Mouse (Mus musculus): ENCODE results near the gene Med13l. TPM values are rescaled to one million over a fixed set of nuclear protein-coding genes. Genes with fewer than 3 reads are reported as not detected.

Gene Med13l
- polyA plus RNA-seq, 1 experiment from 2014 or later, result 7.0 TPM

- Histone ChIP-seq H3K27me3 (ENCODE audit: insufficient read depth, low read length) (no peaks in the 10 kb centered on the region), H3K4me3 (replicated peaks; ENCODE audit: low read depth, low read length) (no peak overlapping the region), H3K9ac (ENCODE audit: low read depth, low read length) (no peak overlapping the region), H3K36me3 (ENCODE audit: insufficient read depth, low read length) (no peaks in the 10 kb centered on the region), H3K9me3 (replicated peaks; ENCODE audit: low read length) (no peaks in the 10 kb centered on the region), H3K4me1 (replicated peaks; ENCODE audit: insufficient read depth, low read length) (peaks cover 44% of the 10 kb centered on the region), H3K27ac (no peak overlapping the region), H3K4me2 (ENCODE audit: low read length) (no peak overlapping the region)
- ATAC-seq (replicated peaks; ENCODE audit: low FRiP score, low read depth), result no peak
- WGBS, result 40% methylated on average over 6 of the region's 6 CpGs
- TF ChIP-seq CTCF (IDR thresholded peaks at IDR 0.05; ENCODE audit: low read depth), result no peak
- no peak for DNase-seq (ENCODE audit: low spot score)
These were observed 28.0 kb downstream of the Med13l start for GRCm38 (mm10) chr5:118588381-118588925.

GRCm38 (mm10) chr5:118589186-118589892 is 28.9 kb downstream of the Med13l start:
- Histone ChIP-seq H3K9me3 (replicated peaks; ENCODE audit: low read length) (no peaks in the 10 kb centered on the region), H3K27ac (no peak overlapping the region), H3K36me3 (ENCODE audit: insufficient read depth, low read length) (no peaks in the 10 kb centered on the region), H3K9ac (ENCODE audit: low read depth, low read length) (no peak overlapping the region), H3K27me3 (ENCODE audit: insufficient read depth, low read length) (no peaks in the 10 kb centered on the region), H3K4me3 (replicated peaks; ENCODE audit: low read depth, low read length) (no peak overlapping the region), H3K4me2 (ENCODE audit: low read length) (no peak overlapping the region), H3K4me1 (replicated peaks; ENCODE audit: insufficient read depth, low read length) (peaks cover 44% of the 10 kb centered on the region)
- no peak for DNase-seq (ENCODE audit: low spot score)
- TF ChIP-seq CTCF (IDR thresholded peaks at IDR 0.05; ENCODE audit: low read depth), result no peak
- no peak for ATAC-seq (replicated peaks; ENCODE audit: low FRiP score, low read depth)
- WGBS, result 73% methylated on average over 11 of the region's 11 CpGs

- no peak for ATAC-seq (replicated peaks; ENCODE audit: low FRiP score, low read depth)
- WGBS, result 46% methylated on average over 6 of the region's 6 CpGs
- Histone ChIP-seq H3K9ac (ENCODE audit: low read depth, low read length) (no peak overlapping the region), H3K36me3 (ENCODE audit: insufficient read depth, low read length) (no peaks in the 10 kb centered on the region), H3K27ac (no peak overlapping the region), H3K4me1 (replicated peaks; ENCODE audit: insufficient read depth, low read length) (peaks cover 47% of the 10 kb centered on the region), H3K4me2 (ENCODE audit: low read length) (no peak overlapping the region), H3K9me3 (replicated peaks; ENCODE audit: low read length) (no peaks in the 10 kb centered on the region), H3K27me3 (ENCODE audit: insufficient read depth, low read length) (no peaks in the 10 kb centered on the region), H3K4me3 (replicated peaks; ENCODE audit: low read depth, low read length) (no peak overlapping the region)
- DNase-seq (ENCODE audit: low spot score), result no peak
- TF ChIP-seq CTCF (IDR thresholded peaks at IDR 0.05; ENCODE audit: low read depth), result no peak
These were observed 30.4 kb downstream of the Med13l start for GRCm38 (mm10) chr5:118590868-118591267.

DNA sequence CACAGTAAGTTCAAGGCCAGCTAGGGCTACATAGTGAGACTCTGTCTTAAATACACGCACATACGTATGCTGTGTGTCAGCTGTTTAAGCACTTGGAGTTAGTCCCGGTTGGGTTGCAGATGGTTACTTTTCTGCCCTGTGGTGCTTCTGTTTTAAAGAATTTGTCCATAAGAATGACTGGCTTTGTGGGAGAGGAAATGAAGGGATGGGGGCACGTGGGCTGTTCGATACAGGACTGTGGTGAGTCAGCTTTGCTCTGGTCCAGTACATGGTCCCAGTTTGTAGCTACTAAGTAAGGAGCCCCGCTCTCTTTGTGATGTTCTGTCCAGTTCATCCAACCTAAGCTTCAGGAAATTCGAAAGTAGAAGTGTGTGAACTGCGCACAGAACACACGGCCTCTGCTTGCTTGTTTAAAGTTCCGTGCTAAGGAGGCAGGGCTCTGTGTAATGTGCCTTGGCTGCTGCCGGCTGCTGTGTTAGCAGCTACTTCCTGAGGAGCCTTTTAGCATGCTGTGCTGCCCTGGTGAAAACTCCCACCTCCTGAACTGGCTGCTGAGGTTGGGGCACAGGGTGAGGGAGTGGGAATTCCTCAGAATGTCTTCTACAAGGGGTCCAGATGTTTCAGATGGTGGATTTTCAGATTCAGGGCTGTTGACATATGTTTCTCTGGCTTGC is 31.5 kb downstream of the Med13l start:
- ATAC-seq (replicated peaks; ENCODE audit: low FRiP score, low read depth), result no peak
- Histone ChIP-seq H3K36me3 (ENCODE audit: insufficient read depth, low read length) (no peaks in the 10 kb centered on the region), H3K4me3 (replicated peaks; ENCODE audit: low read depth, low read length) (no peak overlapping the region), H3K9me3 (replicated peaks; ENCODE audit: low read length) (no peaks in the 10 kb centered on the region), H3K27ac (no peak overlapping the region), H3K4me2 (ENCODE audit: low read length) (peak overlapping the region; percentile 30; the same call in 1 of the 2 replicates), H3K9ac (ENCODE audit: low read depth, low read length) (0 out of 2 replicates have a peak overlapping the region, but pooled peaks have one; percentile 18), H3K27me3 (ENCODE audit: insufficient read depth, low read length) (no peaks in the 10 kb centered on the region), H3K4me1 (replicated peaks; ENCODE audit: insufficient read depth, low read length) (peaks cover 47% of the 10 kb centered on the region)
- WGBS, result 35% methylated on average over 11 of the region's 11 CpGs
- TF ChIP-seq CTCF (IDR thresholded peaks at IDR 0.05; ENCODE audit: low read depth), result no peak
- DNase-seq (ENCODE audit: low spot score), result peak; percentile 59

DNA sequence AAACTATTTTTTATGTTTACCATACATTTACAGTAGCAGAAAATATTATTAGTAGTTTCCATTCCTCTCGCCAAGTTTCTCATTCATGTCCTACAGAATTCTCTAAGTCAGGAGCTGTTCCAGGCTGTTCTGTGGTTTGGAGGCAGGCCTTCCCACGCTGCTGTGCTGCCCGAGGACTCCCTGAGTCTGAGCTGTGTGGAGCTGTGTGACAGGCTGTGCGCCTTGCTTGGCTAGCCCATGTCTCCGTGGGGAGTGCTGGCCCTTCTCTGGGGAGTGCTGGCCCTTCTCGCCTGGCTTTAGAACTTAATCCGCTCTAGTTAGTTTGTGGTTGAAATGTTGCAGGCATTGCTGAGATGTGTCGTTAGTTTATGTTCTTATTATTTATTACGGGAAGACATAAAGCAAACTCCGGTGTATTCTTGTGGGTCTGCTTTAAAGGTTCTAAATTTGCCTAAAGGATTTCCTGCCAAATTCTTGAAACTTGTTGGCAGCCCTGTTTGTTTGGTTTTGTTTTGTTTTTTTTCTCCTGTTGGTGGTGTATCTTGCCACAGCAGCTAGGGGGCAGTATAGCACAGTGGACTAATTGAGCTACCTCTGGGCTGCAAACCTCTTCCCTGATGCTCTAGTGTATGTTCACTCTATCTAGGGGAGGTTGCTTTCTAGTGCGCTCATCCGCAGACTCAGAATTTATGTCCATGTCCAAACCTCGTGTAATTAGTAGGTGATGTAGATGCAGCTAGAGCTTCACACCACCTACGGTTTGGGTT is 34.2 kb downstream of the Med13l start:
- peak overlapping the region; percentile 50; the same call in 1 of the 2 replicates for H3K27ac ChIP-seq
- ATAC-seq (replicated peaks; ENCODE audit: low FRiP score, low read depth) (0 out of 2 replicates have a peak, but pooled peaks have one; percentile 49), DNase-seq (ENCODE audit: low spot score) (peak; percentile 93)
- no peak overlapping the region for H3K4me3 ChIP-seq (replicated peaks; ENCODE audit: low read depth, low read length)
- peak; percentile 88 for TF ChIP-seq CTCF (IDR thresholded peaks at IDR 0.05; ENCODE audit: low read depth)
- no peaks in the 10 kb centered on the region for H3K9me3 ChIP-seq (replicated peaks; ENCODE audit: low read length)
- 42% methylated on average over 14 of the region's 14 CpGs for WGBS
- H3K4me2 ChIP-seq (ENCODE audit: low read length), result no peak overlapping the region
- H3K4me1 ChIP-seq (replicated peaks; ENCODE audit: insufficient read depth, low read length), result peaks cover 26% of the 10 kb centered on the region
- no peaks in the 10 kb centered on the region for H3K27me3 ChIP-seq (ENCODE audit: insufficient read depth, low read length)
- H3K9ac ChIP-seq (ENCODE audit: low read depth, low read length), result no peak overlapping the region
- H3K36me3 ChIP-seq (ENCODE audit: insufficient read depth, low read length), result no peaks in the 10 kb centered on the region

DNA sequence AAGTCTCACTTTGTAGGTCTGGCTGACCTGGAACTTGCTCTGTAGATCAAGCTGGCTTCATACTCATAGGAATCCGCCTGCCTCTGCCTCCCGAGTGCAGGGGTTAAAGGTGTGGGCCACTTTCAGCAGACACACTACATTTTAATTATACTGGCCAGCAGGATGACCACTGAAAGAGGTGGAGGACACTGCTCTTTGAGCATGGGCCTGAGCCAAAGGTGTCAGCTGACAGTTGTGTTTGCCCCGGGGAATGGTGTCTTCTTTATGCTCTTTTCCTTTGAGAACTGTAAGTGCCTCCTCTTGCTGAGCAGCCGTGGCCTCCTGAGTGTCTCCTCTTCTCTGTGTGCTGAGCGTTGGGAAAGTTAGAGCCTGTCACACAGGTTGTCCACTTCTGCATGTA is 35.4 kb downstream of the Med13l start:
- no peak overlapping the region for H3K27ac ChIP-seq
- no peaks in the 10 kb centered on the region for H3K9me3 ChIP-seq (replicated peaks; ENCODE audit: low read length)
- 73% methylated on average over 5 of the region's 5 CpGs for WGBS
- H3K27me3 ChIP-seq (ENCODE audit: insufficient read depth, low read length), result no peaks in the 10 kb centered on the region
- ATAC-seq (replicated peaks; ENCODE audit: low FRiP score, low read depth) (no peak), DNase-seq (ENCODE audit: low spot score) (no peak)
- H3K4me2 ChIP-seq (ENCODE audit: low read length), result no peak overlapping the region
- no peak overlapping the region for H3K4me3 ChIP-seq (replicated peaks; ENCODE audit: low read depth, low read length)
- H3K9ac ChIP-seq (ENCODE audit: low read depth, low read length), result no peak overlapping the region
- peaks cover 20% of the 10 kb centered on the region for H3K4me1 ChIP-seq (replicated peaks; ENCODE audit: insufficient read depth, low read length)
- no peak for TF ChIP-seq CTCF (IDR thresholded peaks at IDR 0.05; ENCODE audit: low read depth)
- H3K36me3 ChIP-seq (ENCODE audit: insufficient read depth, low read length), result no peaks in the 10 kb centered on the region

Measured in kidney, postnatal 0 days (tissue).